Mouse (Mus musculus) cerebellum, adult 8-10 months (tissue): ENCODE data around the gene Zfp658.

Experiments used
- DNase-seq: peaks from one replicate; pipeline ENCODE4 v3.0.0; 2022

Zfp658 gene

DNA sequence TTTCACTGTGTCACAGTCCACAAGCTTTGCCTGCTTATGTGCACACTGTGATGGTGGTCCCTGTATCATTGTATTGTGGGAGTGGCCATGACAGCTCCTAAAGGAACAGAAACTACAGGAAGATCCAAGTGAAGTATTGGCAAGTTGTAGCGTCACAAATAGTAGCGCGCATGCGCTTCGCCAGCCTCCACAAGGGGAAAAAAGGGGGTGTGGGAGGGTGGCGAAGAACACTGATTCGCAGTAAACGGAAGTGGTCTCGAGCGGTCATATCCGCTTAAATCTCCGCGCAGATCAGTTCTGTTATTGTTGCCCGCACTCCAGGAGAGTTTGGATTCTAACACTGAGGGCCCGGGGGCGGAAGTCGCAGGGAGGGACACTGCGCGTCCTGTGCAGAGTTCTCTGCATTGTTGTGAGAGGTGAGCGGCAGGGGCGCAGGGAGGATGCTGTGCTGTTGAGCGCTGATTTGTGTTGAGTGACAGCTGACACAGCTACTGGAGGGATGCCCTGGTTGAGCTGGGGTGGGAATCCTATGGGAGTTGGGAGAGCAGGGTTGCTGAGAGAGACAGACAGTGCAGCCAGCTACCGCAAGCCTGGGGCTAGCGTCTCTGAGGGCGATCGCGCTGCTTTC, at the start of gene Zfp658:
Gene Zfp658, plus strand, starts transcription at position 251 of the 628 bp plus-strand sequence.
- peak; percentile 76 for DNase-seq

DNA sequence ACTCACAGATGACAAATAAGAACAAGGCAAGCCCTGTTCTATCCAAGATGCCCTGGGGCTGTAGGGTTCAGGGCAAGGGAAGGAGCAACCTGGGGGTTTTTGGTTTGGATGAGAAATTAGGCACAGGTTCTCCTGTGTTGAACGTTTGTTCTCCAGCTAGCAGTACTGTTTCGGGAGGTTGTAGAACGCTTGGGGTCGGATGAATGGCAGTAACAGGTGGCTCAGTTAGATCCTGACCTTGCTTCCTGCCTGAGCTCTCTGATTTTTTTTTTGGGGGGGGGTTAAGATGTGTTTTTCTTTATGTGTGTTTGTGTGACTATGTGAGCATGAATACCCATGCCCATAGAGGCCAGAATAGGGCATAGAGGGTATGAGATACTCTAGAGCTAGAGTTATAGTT, 49.5 kb upstream of the Zfp658 start:
- DNase-seq: no peak

DNA sequence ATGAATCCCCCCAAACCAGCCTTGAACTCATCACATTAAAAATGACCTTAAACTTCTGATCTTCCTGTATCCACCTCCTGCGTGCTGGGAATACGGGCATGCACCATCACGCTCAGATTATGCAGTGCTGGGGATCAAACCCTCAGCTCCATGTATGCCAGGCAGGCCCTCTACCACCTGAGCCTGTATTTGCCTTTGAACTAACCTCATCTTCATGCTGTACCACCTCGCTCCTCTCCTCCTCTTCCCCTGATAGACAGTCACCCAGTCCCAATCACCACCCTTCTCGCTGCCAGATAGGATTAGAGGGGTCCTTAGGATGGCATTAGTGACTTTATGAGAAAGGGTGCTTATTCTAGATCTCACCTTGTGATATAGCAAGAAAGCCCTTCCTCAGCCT, 47.0 kb upstream of the Zfp658 start:
- no peak for DNase-seq

DNA sequence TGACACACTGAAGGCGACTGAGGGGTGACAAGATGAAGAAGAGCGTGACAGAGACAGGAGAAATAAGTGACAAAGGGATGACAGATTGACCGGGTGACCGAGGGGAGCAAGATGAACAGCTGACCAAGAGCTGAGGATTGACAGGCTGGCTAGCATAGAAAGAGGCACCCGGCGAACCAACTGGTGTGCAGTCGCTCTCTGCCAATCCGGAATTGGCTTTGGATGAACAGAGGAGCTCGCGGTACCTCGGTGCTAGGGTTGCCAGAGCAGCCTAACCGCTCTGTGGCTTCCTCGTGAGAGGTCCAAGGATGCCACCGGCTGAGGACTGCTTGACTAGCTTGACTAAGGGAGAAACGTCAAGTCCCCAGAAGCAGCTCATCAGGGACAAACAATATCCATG, 43.7 kb upstream of the Zfp658 start:
- peak; percentile 18 for DNase-seq

DNA sequence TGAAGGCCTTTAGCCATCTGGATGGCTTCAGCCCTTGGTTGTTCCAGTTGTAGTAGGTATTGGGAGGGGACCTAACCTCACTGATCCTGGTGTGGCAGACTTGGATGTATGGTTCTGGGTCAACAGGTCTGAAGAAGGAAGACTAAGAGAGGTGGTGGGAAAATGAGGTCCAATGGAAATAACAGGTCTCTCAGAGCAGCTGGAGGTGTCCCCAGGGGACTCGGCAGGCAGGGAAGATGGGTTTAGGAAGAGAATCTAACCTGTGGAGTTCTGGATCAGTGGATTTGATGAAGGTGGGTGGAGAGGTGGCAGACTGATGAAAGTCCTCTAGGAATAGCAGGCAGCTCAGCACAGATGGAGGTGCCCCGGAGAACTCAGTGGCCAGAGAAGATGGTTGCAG, 39.3 kb upstream of the Zfp658 start:
- no peak for DNase-seq

DNA sequence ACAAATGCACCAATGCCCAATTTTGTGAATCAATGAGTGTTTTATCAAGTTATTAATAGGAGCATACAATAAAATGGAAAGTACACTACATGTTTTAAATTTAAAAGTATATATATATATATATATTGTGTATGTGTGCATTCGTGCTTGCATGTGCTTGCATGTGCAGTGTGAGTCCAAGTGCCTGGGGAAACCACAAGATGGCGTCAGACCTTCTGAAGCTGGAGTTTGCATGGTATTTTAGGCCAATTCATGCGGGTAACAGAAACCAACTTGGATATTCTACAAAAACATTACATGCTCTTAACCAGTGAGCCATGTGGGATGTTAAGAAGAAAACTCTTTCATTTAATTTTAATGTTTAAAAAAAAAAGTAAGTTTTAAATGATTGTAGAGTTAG, 36.7 kb upstream of the Zfp658 start:
- no peak for DNase-seq

DNA sequence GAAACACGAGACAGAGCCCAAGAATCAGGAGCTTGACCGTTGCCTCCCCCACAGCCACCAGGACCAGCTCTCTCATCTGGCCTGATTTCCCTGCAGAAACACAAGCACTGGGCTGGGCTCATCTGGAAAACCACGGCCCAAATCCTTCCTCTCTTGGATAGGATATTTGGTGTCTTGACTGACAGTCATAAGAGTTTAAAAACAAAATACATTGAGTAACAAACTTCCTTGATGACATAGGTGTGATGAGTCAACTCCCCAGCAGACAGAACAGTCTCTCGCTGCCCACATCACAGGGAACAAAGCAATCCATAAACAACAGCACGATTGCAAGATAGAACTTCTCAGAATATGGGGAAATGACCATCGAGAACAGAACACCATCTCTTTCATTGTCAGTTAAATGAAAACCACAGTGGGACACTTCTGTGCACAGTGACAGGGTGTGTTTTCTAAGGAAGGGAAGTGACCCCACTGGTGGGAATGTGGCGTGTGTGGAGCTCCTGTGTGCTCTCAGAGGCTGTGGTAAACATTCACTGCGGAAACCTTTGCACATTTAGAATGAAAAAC, 31.8 kb upstream of the Zfp658 start:
- no peak for DNase-seq

DNA sequence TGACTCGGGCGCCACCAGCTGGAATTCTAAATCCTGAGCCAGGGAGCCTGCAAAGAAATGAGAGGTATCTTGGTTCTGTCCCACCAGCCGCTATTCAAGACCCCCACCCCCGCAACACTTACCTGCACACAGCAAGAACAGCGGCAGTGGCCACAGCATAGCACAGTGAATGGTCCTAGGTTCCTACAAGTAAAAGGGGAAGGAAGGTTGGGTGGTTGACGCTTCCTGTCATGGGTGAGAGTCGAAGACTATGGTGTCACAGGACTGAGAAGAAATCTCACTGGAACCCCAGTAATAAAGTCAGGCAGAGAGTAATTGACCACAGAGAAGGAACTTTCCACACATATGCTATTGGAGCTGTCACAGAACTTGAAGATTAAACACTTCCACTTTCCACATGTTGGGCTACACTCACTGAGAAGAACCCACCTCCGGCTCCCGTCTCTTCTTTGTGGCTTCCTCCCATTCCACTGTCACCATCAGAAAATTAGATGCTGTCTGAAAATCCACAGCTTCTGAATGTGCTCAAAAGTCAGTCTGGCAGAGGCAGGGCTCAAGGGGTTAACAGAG, 29.0 kb upstream of the Zfp658 start:
- no peak for DNase-seq

DNA sequence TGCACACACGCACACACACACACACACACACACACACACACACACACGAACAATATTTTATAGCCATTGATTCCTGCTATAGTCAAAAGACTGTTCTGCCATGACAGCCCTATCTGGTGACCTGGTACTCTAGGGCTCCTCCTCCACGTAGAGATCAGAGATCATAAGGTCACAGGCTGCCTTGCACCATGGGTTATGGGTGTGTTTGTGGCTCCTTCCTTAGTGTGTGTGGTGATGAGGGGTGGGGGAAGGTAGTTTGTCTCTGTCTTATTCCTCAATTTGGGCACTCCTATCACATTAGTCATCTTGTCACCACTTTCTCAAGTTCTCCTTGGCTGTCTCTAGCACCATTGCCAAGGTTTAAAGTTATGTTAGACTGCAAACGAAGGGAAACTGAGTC, 23.5 kb upstream of the Zfp658 start:
- no peak for DNase-seq

DNA sequence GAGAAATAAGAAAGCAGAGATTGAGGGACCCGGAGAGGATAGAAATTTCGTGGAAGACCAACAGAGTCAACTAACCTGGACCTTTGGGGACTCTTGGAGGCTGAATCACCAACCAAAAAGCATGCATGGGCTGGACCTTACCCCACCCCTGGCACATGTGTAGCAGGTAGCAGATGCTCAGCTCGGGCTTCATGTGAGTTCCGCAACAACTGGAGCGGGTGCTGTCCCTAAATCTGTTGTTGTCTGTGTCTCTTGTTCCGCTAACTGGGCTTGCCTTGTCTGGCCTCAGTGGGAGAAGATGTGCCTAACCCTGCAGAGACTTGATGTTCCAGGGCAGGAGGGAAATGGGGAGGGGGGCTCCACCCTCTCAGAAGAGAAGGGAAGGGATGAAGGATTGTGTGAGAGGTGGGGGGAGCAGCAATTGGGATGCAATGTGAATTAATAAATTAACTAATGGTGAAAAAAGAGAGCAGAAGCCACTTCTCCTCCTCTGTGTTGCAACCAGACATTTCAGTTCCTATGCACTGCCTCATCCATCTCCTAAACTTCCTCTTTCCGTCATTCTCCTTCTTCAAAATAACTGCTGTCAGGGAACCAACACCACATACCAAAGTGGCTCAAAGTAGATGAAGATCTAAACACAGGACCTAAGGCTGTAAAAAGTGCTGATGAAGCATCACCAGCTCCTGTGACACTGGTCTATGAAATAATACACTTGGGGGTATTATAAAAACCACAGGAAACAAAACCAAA, 17.7 kb upstream of the Zfp658 start, which contains the start of gene Cd33:
Gene Cd33, minus strand, starts transcription at position 204 of the 753 bp plus-strand sequence.
- no peak for DNase-seq

DNA sequence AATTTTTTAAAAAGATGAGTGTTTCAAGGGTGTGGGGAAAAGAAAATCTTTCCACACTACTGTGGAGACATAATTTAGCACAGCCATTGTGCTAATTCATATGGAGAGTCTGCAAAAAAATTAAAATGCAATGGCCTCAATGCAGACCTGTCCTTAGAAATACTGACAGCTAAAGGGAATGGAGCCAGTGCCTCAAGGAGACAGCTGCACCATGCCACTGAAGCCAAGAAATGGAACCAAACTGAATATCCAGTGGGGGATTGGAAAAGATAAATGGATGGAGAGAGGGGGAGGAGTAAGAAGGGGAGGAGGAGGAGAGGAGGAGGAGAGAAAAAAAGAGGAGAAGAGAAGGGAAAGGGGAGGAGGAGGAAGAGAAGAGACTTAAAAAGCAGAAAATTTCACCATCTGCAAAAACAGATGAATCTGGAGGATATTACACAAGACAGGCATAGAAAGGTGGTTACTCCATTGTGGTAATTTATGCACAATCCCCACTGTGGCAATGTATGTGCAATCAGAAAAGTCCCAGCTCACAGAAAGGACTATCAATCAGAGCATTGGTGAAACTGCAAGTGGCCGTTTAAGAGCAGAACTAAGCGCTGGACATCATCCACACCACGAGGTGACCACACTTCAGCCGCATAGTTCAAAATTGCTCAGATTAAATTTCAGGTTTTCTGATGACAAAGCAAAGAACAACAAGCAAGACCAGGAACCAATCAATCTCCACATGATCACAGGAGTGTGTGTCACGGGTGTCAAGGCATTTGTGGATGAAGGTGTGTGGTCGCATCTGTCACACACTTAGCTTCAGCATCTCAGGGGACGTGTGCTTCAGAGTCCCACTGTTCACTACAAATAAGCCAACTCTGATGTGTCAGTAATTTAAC, 16.2 kb upstream of the Zfp658 start:
- no peak for DNase-seq

DNA sequence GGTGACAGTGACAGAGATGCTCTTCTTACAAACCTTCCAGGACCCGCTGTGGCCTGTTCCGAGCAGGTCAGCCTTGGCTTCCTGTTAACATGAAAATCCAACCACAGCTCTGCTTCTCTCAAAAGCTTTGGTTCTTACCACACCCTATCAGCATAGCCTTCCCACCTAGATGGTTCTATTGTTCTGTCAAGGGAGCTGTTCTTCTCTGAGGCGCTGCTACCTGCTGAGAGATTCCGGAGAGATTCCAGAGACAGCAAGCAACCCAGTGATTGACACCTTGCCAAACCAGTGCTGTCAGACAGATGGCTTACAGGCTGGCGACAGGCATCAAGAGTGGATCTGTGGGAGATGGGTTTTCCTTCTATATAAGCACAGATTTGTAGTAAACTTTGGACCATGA, 14.4 kb upstream of the Zfp658 start:
- peak; percentile 62 for DNase-seq

DNA sequence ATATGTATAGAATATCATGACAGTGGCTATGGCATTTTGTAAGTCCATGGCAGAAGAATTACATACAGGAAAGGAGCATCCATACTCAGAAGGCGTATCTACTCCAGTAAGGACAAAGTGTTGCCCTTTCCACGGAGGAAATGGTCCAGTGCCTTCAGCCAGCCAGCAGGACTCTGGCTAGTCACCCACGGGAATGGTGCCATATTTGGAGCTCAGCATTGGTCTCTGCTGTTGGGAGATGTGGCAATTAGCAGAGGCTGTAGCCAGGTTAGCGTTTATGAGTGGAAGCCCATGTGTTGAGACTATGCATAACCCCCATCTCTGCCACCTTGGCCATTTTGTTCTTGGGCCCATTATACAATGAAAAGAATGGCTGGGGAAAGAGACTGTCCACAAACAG, 13.8 kb upstream of the Zfp658 start:
- DNase-seq: peak; percentile 37

DNA sequence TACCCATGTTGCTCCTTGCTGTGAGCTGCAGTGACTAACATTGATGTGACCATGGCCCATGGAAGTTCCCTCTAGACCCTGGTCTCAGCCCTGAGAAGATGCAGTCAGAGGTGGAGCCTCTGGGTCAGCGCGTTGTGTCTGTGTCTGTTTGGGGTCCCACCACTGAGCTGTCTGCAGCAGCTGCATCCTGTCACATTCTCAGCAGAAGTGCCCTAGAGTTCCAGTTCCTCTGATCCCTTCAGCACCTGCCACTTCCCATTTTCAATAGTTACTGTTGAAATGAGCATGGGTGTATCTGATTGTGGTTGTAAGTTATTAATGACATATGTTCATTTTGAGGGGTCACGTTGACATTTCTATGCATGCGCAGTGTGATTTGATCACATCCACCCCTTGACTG, 8.9 kb upstream of the Zfp658 start:
- DNase-seq: no peak

DNA sequence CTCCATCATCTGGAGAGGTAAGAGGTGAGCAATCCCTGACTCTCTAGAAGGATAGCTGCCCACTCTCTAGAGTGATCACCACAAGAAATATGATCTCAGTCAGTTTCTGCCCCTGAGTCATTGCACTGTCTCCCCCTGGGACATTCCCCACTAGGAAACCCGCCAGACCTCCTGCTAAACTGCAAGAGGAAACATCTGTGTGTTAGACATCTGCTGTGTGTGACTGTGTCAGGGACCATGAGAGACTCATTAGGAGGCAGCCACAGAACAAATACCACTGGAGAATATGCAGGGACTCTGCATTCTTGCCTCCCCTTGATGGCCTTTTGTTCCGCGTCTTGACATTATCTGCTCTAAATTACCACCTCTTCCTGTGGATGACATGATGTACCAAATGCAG, 7.5 kb upstream of the Zfp658 start:
- no peak for DNase-seq

DNA sequence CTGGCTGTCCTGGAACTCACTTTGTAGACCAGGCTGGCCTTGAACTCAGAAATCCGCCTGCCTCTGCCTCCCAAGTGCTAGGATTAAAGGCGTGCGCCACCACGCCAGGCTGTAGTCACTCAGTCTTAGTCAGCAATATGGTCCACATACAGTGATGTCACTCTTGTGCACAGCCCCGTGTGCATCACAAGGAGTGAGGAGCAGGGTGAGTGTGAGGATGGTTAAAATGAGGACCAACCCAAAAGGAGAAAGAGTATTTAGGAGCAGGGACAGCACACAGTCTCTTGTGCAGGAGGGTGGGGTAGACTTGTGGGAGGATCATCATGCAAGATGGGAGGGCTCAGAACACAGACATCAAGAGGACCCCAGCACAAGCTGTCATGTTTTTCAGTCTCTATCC, 6.7 kb upstream of the Zfp658 start:
- DNase-seq: no peak

DNA sequence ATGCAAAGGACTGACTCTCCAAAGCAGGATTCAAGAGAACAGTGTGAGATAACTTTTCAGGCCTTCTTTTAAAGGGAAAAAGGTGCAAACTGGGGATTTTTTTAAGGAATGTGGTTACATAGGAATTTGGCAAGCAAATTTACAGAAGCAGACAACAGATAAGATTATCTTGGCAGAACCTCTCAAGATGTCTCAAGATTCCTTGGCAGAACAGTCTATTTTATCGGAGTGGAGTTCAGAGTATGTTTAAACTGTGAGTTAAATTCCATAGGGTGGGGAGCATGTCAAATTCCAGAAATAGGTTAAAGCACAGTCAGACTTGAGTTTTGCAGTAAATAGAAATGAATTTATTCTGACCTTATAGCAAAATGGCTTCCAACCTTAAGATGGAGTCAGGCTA, 5.2 kb upstream of the Zfp658 start:
- DNase-seq: no peak

DNA sequence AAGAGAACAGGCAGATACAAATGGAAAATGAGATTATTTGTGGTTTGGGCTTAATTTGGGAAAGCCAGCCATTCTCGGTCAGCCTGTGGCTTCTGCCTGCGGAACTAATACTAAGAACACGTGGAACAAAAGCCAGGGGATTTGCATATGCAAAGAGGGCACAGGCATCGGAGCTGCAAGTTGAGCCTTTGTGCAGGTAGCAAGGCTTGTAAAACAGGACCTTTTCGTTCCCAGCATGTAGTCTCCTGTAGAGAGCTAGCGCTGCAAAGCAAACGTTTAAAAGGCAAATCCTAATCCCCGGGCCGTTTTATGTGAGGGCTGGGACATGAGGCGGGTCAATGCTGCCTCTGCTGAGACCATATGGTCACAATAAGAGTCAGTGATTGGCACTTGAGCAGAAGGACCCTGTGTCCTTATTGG, 605 bp downstream of the Zfp658 start:
- peak; percentile 31 for DNase-seq

DNA sequence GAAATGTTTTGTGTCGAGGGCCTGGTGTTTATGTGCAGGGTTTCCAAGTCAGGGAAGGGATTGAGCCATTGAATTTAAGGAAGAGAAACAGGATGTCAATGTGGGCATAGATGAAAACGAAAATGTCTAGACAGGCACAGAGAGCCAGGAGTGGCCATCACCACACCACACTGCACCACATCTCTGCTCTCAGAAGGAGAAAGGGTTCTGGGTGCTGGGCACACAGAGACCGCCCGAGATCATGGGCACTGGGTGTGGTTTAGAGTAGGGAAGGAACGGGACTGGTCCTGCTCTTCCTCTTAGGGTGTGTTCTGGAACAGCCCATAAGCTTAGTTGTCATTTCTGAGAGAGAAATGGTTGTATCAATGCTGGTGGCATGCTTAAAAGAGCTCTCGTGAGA, 1.2 kb downstream of the Zfp658 start:
- DNase-seq: no peak

DNA sequence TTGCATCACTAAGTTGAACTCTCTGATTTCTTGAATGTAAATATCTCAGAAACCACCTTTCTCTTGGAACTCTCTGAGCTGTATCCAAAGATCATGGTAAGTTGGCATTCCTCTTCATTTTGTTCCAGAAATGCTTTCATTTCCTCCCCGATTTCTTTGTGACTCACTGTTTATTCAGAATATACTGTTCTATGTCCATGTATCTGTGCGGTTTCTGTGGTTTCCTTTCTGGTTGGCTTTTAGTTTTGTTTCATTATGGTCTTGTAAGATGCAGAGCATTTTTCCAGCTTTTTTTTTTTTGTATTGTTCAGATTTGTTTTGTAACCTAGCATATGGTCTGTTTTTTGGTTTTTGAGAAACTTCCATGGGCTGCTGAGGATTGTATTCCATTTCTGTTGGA, 9.2 kb downstream of the Zfp658 start:
- DNase-seq: no peak

DNA sequence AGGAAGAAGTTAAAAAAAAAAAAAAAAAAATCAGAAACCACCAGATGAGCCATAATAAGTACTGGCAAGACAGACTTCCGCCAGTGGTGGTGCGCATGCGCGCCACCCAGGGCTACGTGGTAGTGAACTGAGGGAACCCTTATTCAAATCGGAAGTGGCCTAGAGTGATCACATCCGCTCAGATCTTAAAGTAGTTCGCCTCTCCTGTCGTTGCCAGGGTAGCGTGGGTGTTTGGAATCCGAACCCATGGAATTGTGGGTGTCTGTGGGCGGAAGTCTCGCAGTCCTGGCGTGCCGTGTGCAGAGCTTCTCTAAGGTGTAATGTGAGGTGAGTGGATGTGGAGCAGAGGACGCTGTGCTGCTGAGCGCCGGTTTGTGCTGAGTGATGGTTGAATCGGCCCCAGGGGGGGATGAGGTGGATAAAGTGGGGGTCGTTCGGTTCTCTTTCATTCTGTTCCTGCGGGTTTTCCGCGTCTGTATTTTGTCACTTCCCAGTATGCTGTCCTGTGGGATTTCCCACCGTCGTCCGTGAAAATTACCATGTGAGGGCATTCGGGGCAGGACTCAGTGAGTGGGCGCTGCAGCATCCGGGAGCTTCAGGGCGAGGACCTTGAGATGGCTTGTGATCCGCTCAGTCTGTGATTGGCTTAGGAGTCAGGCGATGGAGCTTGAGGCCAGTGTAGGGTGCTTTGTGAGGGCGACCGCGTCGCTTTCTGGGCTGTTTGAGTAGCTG, 17.6 kb downstream of the Zfp658 start, which contains the start of gene Zfp719:
Gene Zfp719, plus strand, starts transcription at position 171 of the 732 bp plus-strand sequence.
- peak; percentile 85 for DNase-seq

DNA sequence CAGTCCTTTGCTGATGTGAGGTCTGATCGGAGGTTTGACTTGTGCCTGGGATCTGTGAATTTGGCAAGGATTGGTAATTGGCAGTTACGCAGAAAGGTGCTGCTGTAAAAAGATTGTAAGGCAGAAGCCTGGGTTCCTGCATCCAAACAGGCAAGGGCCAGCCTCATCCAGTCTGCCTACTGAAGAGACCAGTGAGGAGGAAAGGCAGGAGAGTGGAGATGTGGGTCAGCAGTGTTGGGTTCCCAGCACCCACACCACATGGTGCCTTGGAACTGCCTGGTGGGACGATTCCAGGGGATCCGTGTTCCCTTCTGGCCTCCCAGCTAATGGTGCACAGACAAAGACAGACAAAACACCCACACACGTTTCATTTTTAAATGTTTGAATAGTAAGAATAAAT, 18.5 kb downstream of the Zfp658 start:
- no peak for DNase-seq
